Mouse (Mus musculus) NIH3T3 (cell line): ENCODE measurements around the gene Anapc16.

Experiments
- DNase-seq: peaks from one replicate; pipeline ENCODE4 v3.0.0-alpha.2; 2012; ENCODE audit warnings: low read depth

Gene Anapc16

GRCm38 (mm10) chr10:60002673-60003212 is at the start of gene Anapc16, which contains the start of gene Ascc1:
Gene Anapc16 (minus strand): TSS chr10:60003135.
Gene Ascc1 (plus strand): TSS chr10:60002805.
- peak; percentile 99 for DNase-seq

- no peak for DNase-seq
Observed at GRCm38 (mm10) chr10:60050581-60050980, 47.6 kb upstream of the Anapc16 start.

- no peak for DNase-seq
Observed at GRCm38 (mm10) chr10:60046696-60047095, 43.8 kb upstream of the Anapc16 start.

GRCm38 (mm10) chr10:60042350-60042922 is 39.5 kb upstream of the Anapc16 start:
- no peak for DNase-seq

GRCm38 (mm10) chr10:60035744-60036143 is 32.8 kb upstream of the Anapc16 start:
- no peak for DNase-seq

- no peak for DNase-seq
Observed at GRCm38 (mm10) chr10:60034621-60035020, 31.7 kb upstream of the Anapc16 start.

- no peak for DNase-seq
Observed at GRCm38 (mm10) chr10:60033064-60033463, 30.1 kb upstream of the Anapc16 start.

GRCm38 (mm10) chr10:60032622-60033021 is 29.7 kb upstream of the Anapc16 start:
- DNase-seq: no peak

GRCm38 (mm10) chr10:60031985-60032384 is 29.1 kb upstream of the Anapc16 start:
- no peak for DNase-seq

- DNase-seq: no peak
Observed at GRCm38 (mm10) chr10:60031562-60031961, 28.6 kb upstream of the Anapc16 start.

- DNase-seq: no peak
Observed at GRCm38 (mm10) chr10:60029387-60029786, 26.5 kb upstream of the Anapc16 start.

GRCm38 (mm10) chr10:60028979-60029378 is 26.0 kb upstream of the Anapc16 start:
- DNase-seq: no peak

- DNase-seq: no peak
Observed at GRCm38 (mm10) chr10:60028181-60028580, 25.2 kb upstream of the Anapc16 start.

GRCm38 (mm10) chr10:60027619-60028084 is 24.7 kb upstream of the Anapc16 start:
- DNase-seq: peak; percentile 17

- DNase-seq: no peak
Observed at GRCm38 (mm10) chr10:60026759-60027395, 23.9 kb upstream of the Anapc16 start.

GRCm38 (mm10) chr10:60023751-60024150 is 20.8 kb upstream of the Anapc16 start:
- DNase-seq: peak; percentile 80

- peak; percentile 15 for DNase-seq
Observed at GRCm38 (mm10) chr10:60019299-60019698, 16.4 kb upstream of the Anapc16 start.

- DNase-seq: no peak
Observed at GRCm38 (mm10) chr10:60016223-60016622, 13.3 kb upstream of the Anapc16 start.

GRCm38 (mm10) chr10:60009115-60009514 is 6.2 kb upstream of the Anapc16 start:
- no peak for DNase-seq

- peak; percentile 55 for DNase-seq
Observed at GRCm38 (mm10) chr10:60005264-60005663, 2.3 kb upstream of the Anapc16 start.

GRCm38 (mm10) chr10:60003847-60004246 is 912 bp upstream of the Anapc16 start:
- no peak for DNase-seq

GRCm38 (mm10) chr10:60003213-60003752 is 348 bp upstream of the Anapc16 start:
- no peak for DNase-seq

- DNase-seq: peak; percentile 58
Observed at GRCm38 (mm10) chr10:60002203-60002602, 732 bp downstream of the Anapc16 start.
